Mouse (Mus musculus) layer of hippocampus, postnatal 25 days (tissue): Measurements from ENCODE around the gene Stag3. TPM values are rescaled to one million over a fixed set of nuclear protein-coding genes. Genes with fewer than 3 reads are reported as not detected.
A peak's percentile ranks its signal among the peaks of the same experiment; 100 is the strongest.

Source experiments
- DNase-seq, 2 experiments: peaks; one replicate each; pipeline ENCODE4 v3.0.0; 2022; ENCODE audit warnings: mixed read lengths in 2 of 2, low spot score in 1 of 2; ENCODE audit errors: extremely low spot score in 1 of 2
- total RNA-seq, 2 experiments: library from RNA; stranded (reverse); gene quantifications; 2 replicates each; pipeline ENCODE4 v1.2.3; 2021

Stag3 gene
- 1 to 10 TPM; 1.3 to 1.4 TPM for total RNA-seq

GRCm38 (mm10) chr5:138279585-138280424 is at the start of gene Stag3, which contains the start of the genes Gm43720 and Gpc2:
TSS of gene Stag3 (plus strand) at chr5:138280240.
TSS of gene Gm43720 (minus strand) at chr5:138279958.
TSS of gene Gpc2 (minus strand) at chr5:138280005.
- peak; percentile 59 to 65 for DNase-seq

- DNase-seq, result no peak
These were observed 46.3 kb upstream of the Stag3 start for GRCm38 (mm10) chr5:138233778-138234177.

GRCm38 (mm10) chr5:138234224-138234623 is 45.8 kb upstream of the Stag3 start:
- DNase-seq, result no peak

GRCm38 (mm10) chr5:138241511-138241910 is 38.5 kb upstream of the Stag3 start:
- DNase-seq, result no peak

- no peak for DNase-seq
These were observed 28.9 kb upstream of the Stag3 start for GRCm38 (mm10) chr5:138251144-138251543.

- no peak for DNase-seq
These were observed 27.0 kb upstream of the Stag3 start for GRCm38 (mm10) chr5:138253061-138253460.

GRCm38 (mm10) chr5:138255353-138256093 is 24.5 kb upstream of the Stag3 start, which contains the start of gene Lamtor4:
TSS of gene Lamtor4 (plus strand) at chr5:138255482.
- peak; percentile 73 to 84 for DNase-seq

- DNase-seq, result no peak
These were observed 24.0 kb upstream of the Stag3 start for GRCm38 (mm10) chr5:138256094-138256467.

- peak in 1 of 2 experiments; percentile 7 for DNase-seq
These were observed 23.0 kb upstream of the Stag3 start for GRCm38 (mm10) chr5:138256966-138257584.

GRCm38 (mm10) chr5:138257585-138257978 is 22.5 kb upstream of the Stag3 start:
- no peak for DNase-seq

GRCm38 (mm10) chr5:138258078-138258477 is 22.0 kb upstream of the Stag3 start:
- DNase-seq, result no peak

GRCm38 (mm10) chr5:138258542-138258941 is 21.5 kb upstream of the Stag3 start:
- peak in 1 of 2 experiments; percentile 7 for DNase-seq

GRCm38 (mm10) chr5:138258993-138259392 is 21.0 kb upstream of the Stag3 start:
- no peak for DNase-seq

- DNase-seq, result peak in 1 of 2 experiments; percentile 6
These were observed 20.0 kb upstream of the Stag3 start for GRCm38 (mm10) chr5:138260051-138260450.

GRCm38 (mm10) chr5:138260834-138261233 is 19.2 kb upstream of the Stag3 start:
- peak in 1 of 2 experiments; percentile 10 for DNase-seq

GRCm38 (mm10) chr5:138262001-138262400 is 18.0 kb upstream of the Stag3 start:
- DNase-seq, result peak in 1 of 2 experiments; percentile 8

GRCm38 (mm10) chr5:138262582-138263240 is 17.3 kb upstream of the Stag3 start:
- DNase-seq, result peak in 1 of 2 experiments; percentile 10

- peak; percentile 84 to 85 for DNase-seq
These were observed 16.5 kb upstream of the Stag3 start, which contains the start of gene BC037034 for GRCm38 (mm10) chr5:138263260-138264206. TSS of gene BC037034 (minus strand) at chr5:138264033.

- peak in 1 of 2 experiments; percentile 5 for DNase-seq
These were observed 15.8 kb upstream of the Stag3 start for GRCm38 (mm10) chr5:138264207-138264578.
